ENCODE assay signal across 8 mouse cellular contexts in the genomic region with DNA sequence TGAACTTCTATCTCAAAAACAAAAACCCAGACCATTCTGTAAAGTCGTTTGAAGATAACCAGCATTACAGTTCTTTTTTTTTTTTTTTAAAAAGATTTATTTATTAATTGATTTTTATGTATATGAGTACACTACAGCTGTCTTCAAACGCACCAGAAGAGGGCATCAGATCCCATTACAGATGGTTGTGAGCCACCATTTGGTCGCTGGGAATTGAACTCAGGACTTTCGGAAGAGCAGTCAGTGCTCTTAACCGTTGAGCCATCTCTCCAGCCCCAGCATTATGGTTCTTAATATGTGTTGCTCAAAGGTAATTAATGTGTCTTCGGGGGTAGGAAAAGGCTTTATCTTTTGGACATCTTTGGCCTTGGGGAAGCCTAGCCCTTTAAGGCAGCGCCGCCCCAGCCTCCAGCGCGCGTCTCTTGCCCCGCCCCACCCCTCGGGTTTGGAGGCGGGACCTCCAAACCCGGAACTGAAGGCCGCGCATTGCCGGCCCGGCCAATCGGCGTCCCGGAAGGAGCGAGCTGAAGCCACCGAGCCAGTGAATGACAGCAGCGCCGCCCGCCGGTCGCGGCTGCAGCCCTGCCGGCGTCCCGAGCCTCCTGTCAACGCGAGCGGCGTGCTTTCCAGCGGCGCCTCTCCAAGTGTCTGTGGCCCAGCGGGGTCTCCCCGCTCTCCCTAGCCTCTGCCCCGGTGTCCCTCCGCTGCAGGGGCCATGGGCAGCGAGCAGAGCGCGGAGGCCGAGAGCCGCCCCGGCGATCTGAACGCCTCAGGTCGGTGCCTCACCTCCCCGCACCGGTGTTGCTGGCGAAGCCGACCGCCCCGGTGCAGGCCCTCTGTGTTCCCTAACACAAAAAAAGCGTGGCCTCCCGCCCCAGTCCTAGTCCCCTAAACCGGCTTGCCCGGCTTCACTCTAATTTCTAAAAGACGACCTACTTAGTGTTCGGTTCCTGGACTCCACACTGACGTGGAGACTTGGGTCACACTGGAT. TPM values are rescaled to one million over a fixed set of nuclear protein-coding genes. Genes with fewer than 3 reads are reported as not detected.
A peak's percentile ranks its signal among the peaks of the same experiment; 100 is the strongest.
DNase-seq lines count a peak whose midpoint lies in the region; ATAC-seq and TF ChIP-seq lines count a peak whose summit lies in the region.

No protein-coding gene starts in this region.

- H3K36me3 ChIP-seq in hindbrain, postnatal 0 days (ENCODE audit: insufficient read depth, low read length): no peaks in the 10 kb centered on the region

- H3K4me2 ChIP-seq in hindbrain, postnatal 0 days (ENCODE audit: low read depth, low read length): peak overlapping the region; percentile 76

- peak; percentile 48 for TF ChIP-seq CTCF in hindbrain, postnatal 0 days (IDR thresholded peaks at IDR 0.05; ENCODE audit: low read depth)
- TF ChIP-seq CTCF in left cerebral cortex, adult 2 months (IDR thresholded peaks at IDR 0.05): peak; percentile 60

- H3K9me3 ChIP-seq in hindbrain, postnatal 0 days (ENCODE audit: low read length): no peaks in the 10 kb centered on the region

- H3K9ac ChIP-seq in hindbrain, postnatal 0 days (replicated peaks; ENCODE audit: low read length): peak overlapping the region; percentile 87

- 1% methylated on average over 59 of the region's 65 CpGs for WGBS in hindbrain, postnatal 0 days

- peak; percentile 100 for ATAC-seq in hindbrain, postnatal 0 days
- ATAC-seq in megakaryocyte, adult 5-6 weeks (ENCODE audit: poor library complexity, severe bottlenecking): peak; percentile 98

- H3K4me1 ChIP-seq in hindbrain, postnatal 0 days (ENCODE audit: insufficient read depth, low read length): no peaks in the 10 kb centered on the region

- H3K27ac ChIP-seq in hindbrain, postnatal 0 days: peak overlapping the region; percentile 86
- H3K27ac ChIP-seq in left cerebral cortex, adult 2 months: peak overlapping the region; percentile 94

- H3K4me3 ChIP-seq in hindbrain, postnatal 0 days (ENCODE audit: low read length): peak overlapping the region; percentile 93
- peak overlapping the region; percentile 92 for H3K4me3 ChIP-seq in left cerebral cortex, adult 2 months

- no peaks in the 10 kb centered on the region for H3K27me3 ChIP-seq in hindbrain, postnatal 0 days (ENCODE audit: insufficient read depth, low read length)

- intact Hi-C loops in left cerebral cortex, adult 2 months (cut with DNase I): loop anchor here (10.0 kb wide), 1 partner anchor 284 kb away; the partner anchor contains the start of gene Cdkn1b

- peak; percentile 91 for DNase-seq in WW6 (ENCODE audit: low read depth, low spot score)
- DNase-seq in cerebellum, postnatal 4 days (ENCODE audit: low spot score in 2 of 2): peak; percentile 91 to 94
- DNase-seq in gastrocnemius, adult 18-20 months (ENCODE audit: low spot score): peak; percentile 93
- DNase-seq in hindbrain, postnatal 0 days (ENCODE audit: low spot score): peak; percentile 98
- DNase-seq in left cerebral cortex, adult 2 months (ENCODE audit: extremely low spot score in 1 of 2, low spot score in 2 of 2): peak; percentile 92 to 95
- DNase-seq in right cerebral cortex, adult 2 months (ENCODE audit: low spot score in 2 of 2): peak; percentile 90 to 93
- peak; percentile 94 for DNase-seq in urinary bladder, postnatal 14 days (ENCODE audit: low spot score)

RNA-seq across cellular contexts. Expression of gene Borcs5, which starts 1.5 kb away (rescaled TPM):
- total RNA-seq in gastrocnemius, adult 18-20 months (2021): 10 to 100 TPM; 17.2 to 17.5 TPM
- 52.5 and 71.4 TPM in 2 replicates for total RNA-seq in hindbrain, postnatal 0 days (2014; rRNA removed)
- polyA plus RNA-seq in hindbrain, postnatal 0 days (2015; fragmentation: Nextera tagmentation; extraction: Ambion mirVana): 39.5 and 41.1 TPM in 2 replicates
- total RNA-seq in left cerebral cortex, adult 2 months (2021): 10 to 100 TPM; 34.1 to 37.6 TPM
- 13.9 and 15.3 TPM in 2 replicates for total RNA-seq in megakaryocyte, adult 5-6 weeks (2015)
- total RNA-seq in megakaryocyte, adult 5-6 weeks (2017): 11.6 and 15.5 TPM in 2 replicates

RNA-seq across cellular contexts. Expression of gene Mansc1, which starts 8.5 kb away (rescaled TPM):
- total RNA-seq in gastrocnemius, adult 18-20 months (2021): under 1 TPM; 0.82 to 0.90 TPM
- total RNA-seq in hindbrain, postnatal 0 days (2014; rRNA removed): 2.2 and 3.8 TPM in 2 replicates
- polyA plus RNA-seq in hindbrain, postnatal 0 days (2015; fragmentation: Nextera tagmentation; extraction: Ambion mirVana): 2.2 and 2.4 TPM in 2 replicates
- total RNA-seq in left cerebral cortex, adult 2 months (2021): 10 to 100 TPM; 11.5 to 12.7 TPM
- 1.6 and 4.0 TPM in 2 replicates for total RNA-seq in megakaryocyte, adult 5-6 weeks (2015)
- 0.81 and 1.5 TPM in 2 replicates for total RNA-seq in megakaryocyte, adult 5-6 weeks (2017)

Comparison
In these comparisons a context has a peak if more than half of its experiments do, and no peak if none do; other contexts are left out.
1. Peak in every context shown above with its lines: DNase-seq, ATAC-seq, H3K4me3 ChIP-seq and H3K27ac ChIP-seq.